Mouse (Mus musculus) retina, embryonic 14.5 days (tissue): ENCODE measurements around the gene BC024978.

Experiments used
- DNase-seq: peaks from one replicate; pipeline ENCODE4 v3.0.0-alpha.2; 2015; ENCODE audit warnings: low spot score

BC024978 gene

DNA sequence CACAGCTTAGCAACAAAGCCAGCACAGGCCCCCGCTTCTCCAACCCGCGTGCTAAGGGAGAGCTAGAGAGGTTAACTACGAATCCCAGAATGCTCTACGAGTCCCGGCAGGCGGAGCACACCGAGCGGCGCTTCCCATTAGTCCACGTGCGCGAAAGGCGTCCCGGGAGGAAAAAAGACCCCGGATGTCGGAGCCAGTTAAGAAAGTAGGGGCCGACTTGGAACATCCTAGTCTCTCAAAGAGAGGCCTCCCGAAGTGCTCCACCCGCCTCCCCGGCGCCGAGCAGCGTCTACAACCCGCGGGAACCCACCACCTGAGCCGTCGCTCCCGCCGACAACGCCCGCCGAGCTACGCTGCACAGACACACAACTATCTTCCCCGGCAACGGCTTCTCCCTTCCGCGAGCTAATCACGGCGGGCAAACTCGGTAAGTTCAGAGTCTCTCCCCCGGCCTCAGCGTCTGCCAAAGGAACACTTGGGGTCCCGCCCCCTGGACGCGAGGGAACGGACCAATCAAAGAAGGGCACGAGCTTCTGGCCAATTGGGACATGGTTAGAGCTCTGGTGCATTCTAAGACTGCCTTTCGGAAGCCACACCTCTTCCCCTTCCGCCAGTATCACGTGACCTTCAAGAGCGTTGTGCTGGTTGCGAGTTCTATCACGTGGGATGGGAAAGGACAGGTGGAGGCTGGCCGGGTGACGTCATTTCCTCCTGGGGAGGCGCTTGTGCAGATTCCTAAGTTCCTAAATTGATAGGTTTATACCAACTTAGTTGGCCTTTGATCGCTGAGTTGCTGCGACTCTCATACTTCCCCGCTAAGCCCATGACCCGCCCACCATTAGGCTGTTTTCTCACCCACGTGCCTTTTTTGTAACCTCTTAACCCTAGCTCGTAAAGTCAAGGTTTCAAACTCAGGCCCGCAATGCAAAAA, at the start of gene BC024978, which contains the start of gene Snrpa:
TSS of gene BC024978 (plus strand) at position 101 of the 931 bp plus-strand sequence.
TSS of gene Snrpa (minus strand) at position 591 of the 931 bp plus-strand sequence.
- peak; percentile 97 for DNase-seq

- no peak for DNase-seq
These were observed 42.3 kb upstream of the BC024978 start, which contains the start of gene Cyp2t4 for GRCm38 (mm10) chr7:27153205-27153764. TSS of gene Cyp2t4 (plus strand) at chr7:27153714.

DNA sequence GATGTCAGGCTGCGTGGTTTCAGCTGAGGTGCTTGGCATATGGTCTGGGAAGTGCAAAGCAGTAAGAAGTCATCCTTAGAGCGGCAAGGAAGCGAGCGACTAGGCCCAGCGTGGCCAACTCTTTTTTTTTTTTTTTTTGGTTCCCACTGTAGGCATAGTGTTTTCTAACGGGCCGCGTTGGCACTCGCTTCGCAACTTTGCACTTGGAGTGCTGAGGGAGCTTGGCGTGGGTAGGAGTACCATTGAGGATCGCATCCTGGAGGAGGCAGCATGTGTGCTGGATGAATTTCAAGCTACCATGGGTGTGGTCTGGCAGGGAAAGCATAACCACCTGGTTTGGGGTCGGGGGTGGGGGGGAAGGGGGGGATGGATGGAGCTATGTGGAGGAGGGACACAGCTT, 39.6 kb upstream of the BC024978 start:
- no peak for DNase-seq

GRCm38 (mm10) chr7:27158171-27158570, 37.4 kb upstream of the BC024978 start:
- DNase-seq, result no peak

DNA sequence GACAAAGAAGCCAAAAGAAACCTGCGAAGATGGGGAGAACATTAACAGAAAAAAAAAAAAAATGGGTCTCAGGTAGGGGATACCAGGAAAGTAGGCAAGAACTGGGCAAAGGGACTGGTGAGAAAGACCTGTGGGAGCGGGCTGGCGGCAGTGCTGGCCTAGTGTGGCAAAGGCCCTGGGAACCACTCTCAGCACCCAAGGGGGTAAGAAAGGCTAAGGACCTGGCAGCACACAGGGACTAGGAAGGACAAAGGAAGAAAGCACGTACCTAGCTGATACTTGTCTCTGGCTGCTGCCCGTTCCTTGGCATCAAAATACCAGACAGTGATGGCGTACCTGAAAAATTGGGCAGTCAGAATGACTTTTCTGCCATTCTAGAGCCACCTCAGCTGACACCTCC, 36.3 kb upstream of the BC024978 start:
- no peak for DNase-seq

DNA sequence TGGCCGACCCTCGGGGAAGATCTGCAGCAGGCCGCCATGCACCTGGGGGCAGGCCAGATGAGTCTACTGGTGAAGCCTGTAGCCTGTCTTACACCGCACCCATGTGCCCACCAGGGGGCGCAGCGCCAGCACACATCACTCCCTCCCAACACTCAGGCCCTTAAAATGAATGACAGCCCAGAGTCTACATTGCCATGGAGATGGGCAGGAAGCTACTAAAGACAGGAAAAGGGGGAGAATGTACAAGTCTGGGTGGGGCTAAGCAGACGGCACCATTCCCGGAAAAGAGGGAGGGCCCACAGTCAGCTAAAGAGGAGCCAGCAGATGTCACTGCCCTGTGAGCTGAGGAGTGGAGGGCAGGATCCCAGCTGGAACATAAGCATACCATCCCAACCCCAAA, 35.7 kb upstream of the BC024978 start:
- DNase-seq, result peak; percentile 90

DNA sequence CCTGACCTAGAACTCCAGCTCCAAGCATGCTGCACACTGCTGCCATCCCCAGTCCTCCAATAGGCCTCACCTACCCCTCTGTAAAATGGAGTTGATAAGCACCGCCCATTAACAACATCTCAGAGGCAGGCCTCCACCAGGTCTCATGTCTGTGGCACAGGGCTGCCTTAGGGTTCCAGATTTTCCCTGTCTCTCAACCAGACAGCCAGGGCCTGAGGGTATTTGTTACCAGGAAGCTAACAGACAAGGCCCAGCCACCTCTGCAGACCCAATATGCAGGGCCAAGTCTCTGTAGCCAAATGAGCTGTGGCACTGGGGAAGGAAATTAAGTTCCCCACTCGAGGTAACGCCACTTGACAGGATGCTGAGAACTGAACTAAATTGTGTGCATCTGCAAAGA, 34.7 kb upstream of the BC024978 start:
- DNase-seq, result no peak

DNA sequence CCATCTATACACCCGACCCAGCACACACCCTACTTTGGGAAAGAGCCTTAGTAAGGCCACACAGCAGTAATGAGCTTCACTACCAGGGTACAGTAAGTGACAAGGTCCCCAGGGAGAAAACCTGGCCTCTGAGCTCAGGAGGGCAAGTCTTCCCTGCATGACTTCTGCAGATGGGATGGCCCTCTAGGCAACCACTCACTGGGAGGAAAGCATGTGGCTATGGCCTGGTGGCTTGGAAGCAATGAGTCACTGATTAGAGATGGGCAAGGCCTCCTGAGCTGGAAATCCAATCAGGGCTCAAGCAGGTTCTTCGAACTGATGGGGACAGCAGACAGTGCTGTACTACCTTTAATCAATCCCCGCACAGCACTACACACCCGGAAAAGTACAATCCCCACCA, 33.8 kb upstream of the BC024978 start:
- no peak for DNase-seq

- no peak for DNase-seq
These were observed 32.7 kb upstream of the BC024978 start for GRCm38 (mm10) chr7:27162780-27163449.

- DNase-seq, result no peak
These were observed 32.2 kb upstream of the BC024978 start for GRCm38 (mm10) chr7:27163450-27163805.

DNA sequence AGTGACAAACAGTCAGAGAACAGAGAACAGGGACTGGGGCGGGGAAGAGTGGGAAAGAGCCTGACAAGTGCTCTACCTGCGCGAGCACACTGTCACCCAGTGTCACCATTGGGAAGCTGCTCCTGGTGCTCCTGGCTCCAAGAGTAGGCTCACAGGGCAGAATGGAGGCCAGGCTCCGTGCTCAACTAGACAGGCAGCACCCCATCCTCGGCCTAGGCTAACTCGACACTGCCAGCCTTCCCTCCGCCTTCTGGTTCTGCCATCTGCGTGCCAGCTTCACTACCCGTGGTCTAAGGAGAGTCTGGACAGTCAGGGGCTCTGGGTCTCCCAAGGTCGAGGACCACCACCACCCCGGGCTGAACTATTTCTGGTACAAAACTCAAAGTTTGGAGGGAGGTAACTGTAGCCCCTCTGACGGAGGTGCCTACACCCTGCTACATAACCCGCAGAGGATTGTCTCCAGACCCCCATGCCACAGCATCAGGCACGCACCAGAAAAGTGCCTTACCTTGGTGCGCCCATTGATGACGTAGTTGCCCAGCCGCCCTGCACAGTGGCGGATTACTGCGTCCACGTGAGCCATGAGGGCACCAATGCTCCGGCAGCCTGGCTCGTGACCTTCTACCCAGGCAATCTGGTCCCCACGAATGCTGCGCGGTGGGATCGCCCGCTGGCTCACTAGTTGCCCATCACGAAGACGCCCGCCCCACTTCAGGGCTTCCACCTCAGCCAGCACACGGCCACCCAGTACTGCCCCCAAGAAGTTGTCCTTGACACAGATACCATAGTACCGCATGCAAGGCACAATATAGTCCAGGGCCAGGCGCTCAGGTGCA, 31.3 kb upstream of the BC024978 start:
- DNase-seq, result no peak

- DNase-seq, result no peak
These were observed 30.4 kb upstream of the BC024978 start for GRCm38 (mm10) chr7:27165007-27165655.

- DNase-seq, result no peak
These were observed 29.9 kb upstream of the BC024978 start for GRCm38 (mm10) chr7:27165696-27166095.

DNA sequence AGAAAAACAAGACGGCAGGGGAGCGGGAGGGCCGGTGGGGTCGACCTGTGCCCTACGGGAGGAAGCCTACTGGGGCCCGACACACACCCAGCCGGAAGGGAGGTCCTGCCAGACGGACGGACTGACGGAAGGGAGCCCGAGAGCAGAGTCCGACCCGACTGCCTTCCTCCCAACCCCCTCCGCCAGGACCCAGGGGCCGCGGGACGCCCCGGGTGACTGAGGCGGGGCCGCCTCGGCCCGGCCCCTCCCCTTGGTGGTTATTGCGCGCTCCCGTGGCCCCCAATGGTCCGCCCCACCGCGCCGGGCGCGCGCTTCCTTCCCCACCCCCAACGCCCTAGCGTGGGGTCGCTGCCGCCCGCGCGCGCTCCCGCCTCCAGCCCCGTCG, 29.4 kb upstream of the BC024978 start:
- peak; percentile 86 for DNase-seq

- peak; percentile 94 for DNase-seq
These were observed 28.7 kb upstream of the BC024978 start, which contains the start of gene Egln2 for GRCm38 (mm10) chr7:27166614-27167474. TSS of gene Egln2 (minus strand) at chr7:27166802.

GRCm38 (mm10) chr7:27167475-27168094, 28.0 kb upstream of the BC024978 start:
- DNase-seq, result no peak

DNA sequence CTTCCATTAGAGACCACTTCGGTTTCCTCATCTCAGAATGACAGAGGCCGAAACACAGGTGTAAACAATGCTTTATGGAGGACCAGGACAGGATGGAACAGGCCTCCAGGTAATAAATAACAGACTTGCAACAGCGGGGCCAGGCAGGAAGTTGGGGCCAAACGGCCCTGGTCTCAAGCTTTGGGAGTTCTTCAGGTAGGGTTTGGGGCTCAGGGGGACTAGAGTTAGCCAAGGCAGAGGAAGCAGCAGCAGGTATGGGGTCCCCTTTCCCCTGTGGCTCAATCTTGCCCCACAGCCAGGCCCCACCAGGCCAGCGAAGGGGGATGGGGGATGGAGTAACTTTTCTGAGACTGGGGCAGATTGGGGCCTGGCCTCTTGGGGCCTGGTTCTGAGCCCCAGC, 27.2 kb upstream of the BC024978 start:
- no peak for DNase-seq

DNA sequence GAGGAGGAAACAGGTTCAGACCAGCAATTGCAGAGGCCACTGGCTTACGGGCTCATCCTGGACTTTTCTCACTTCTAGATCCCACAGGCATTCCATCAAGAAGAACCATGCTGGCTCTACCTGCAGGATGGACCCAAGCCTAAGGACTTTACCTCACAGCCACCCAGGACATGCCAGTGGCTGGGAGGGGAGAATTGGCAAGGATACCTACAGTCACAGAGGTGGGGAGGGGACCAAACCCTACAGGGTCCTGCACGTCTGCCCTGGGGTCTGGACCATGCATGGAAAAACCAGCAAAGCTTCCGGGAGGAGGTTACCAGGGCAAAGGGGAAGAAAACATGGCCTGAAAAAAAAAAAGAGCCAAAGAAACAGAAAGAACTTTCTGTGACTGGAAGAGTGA, 24.6 kb upstream of the BC024978 start:
- DNase-seq, result no peak

DNA sequence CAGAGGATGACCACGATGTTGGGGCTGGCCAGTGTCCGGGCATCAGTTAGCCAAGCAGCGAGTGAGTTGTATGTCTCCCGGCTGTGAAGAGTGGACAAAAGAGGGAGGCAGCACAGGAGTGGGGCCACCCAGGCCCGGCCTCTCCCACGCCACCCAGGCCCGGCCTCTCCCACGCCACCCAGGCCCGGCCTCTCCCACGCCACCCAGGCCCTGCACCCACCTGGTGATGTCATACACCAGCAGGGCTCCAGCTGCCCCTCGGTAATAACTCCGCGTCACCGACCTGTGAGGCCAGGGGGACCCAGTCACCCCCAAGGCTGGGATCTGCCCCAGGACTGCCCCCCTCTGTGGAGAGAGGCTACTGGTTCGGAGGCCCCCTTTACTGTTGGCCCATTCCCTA, 21.1 kb upstream of the BC024978 start:
- no peak for DNase-seq

DNA sequence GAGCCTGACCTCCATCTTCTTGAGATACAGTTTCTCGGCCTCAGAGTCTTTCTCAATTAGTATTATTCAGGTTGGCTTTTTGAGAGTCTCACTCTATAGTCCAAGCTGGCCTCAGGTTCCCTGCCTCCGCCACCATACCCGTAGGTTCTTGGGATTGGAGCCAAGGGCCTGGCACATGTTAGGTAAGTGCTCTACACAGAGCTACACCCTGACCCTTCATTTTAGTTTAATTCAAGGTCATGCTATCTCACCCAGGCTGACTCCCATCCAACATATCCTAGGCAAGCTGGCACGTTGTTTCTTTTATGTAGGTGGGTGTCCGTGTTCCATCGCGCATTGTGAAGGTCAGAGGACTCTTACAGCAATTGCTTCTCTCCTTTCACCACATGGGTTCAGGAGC, 20.7 kb upstream of the BC024978 start:
- no peak for DNase-seq
